Mouse (Mus musculus): ENCODE measurements around the gene Prr15l.

DNA sequence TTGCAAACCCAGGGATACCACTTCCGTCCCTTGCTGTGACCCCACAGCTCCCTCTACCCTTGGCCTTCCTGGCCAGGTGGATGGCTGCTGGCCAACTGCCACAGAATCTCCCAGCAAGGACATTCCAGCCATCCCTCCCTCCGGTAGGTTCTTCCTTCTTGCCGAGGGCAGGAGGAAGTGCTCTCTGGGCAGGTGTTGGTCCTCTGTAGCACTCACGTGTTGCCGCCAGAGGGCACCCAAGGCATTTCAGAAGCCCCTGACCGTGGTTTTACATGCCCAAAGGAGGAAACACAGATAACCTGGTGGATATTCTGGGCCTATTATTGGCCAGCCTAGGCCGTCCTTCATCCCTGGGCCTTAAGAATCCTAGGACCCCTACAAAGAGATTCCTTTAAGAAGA lies 54.5 kb downstream of the Prr15l start:
- TF ChIP-seq POLR2A (IDR thresholded peaks at IDR 0.05; ENCODE audit: low read depth, low read length): no peak
- peak; percentile 94 for TF ChIP-seq CTCF (IDR thresholded peaks at IDR 0.05; ENCODE audit: extremely low read depth, insufficient read length, insufficient replicate concordance, low read depth, low read length)

Measured in small intestine, adult 2 months (tissue).